Mouse (Mus musculus): Measurements from ENCODE around the gene Kdm5b. TPM values are rescaled to one million over a fixed set of nuclear protein-coding genes. Genes with fewer than 3 reads are reported as not detected.

Kdm5b gene
- polyA plus RNA-seq, 1 experiment from 2014 or later: 32.9 TPM

DNA sequence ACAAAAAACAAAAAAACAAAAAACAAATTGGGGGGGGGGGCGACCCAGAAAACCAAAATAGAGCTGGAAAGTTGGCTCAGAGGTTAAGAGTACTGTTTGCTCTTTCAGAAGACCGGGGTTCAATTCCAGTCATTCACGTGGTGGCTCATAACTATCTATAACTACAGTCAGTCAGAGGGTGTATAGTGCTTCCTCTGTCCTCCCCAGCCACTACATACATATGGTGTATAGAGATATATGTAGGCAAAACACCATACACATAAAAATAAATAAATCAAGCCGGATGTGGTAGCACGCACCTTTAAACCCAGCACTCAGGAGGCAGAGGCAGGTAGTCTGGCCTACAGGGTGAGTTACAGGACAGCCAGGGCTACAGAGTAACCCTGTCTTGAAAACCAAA lies 54.6 kb downstream of the Kdm5b start:
- 77% methylated on average over 5 of the region's 5 CpGs for WGBS

DNA sequence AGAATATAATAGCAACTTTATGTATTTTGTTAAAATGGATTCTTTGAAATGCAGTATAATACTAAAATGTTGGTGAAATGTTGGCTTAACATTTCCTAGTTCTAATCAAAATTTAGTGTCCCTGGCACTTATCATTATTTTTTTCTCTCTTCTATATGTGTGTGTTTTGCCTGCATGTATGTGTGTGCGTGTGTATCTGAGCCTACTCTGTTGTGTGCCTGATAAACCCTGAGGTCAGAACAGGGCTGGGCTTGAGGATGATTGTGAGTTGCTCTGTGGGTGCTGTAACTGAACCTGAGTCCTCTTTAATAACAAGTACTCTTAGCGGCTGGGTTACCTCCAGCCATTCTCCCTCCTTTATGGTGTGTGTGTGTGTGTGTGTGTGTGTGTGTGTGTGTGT lies 55.0 kb downstream of the Kdm5b start:
- ATAC-seq (replicated peaks; ENCODE audit: low FRiP score) (peak; percentile 96), DNase-seq (ENCODE audit: low spot score) (no peak)
- H3K4me3 ChIP-seq (ENCODE audit: low read depth, low read length): no peak overlapping the region
- H3K27ac ChIP-seq (ENCODE audit: low read depth, low read length): no peak overlapping the region
- peaks cover 30% of the 10 kb centered on the region for H3K36me3 ChIP-seq (ENCODE audit: control insufficient read depth, insufficient read depth, low read length)
- H3K27me3 ChIP-seq (replicated peaks; ENCODE audit: control insufficient read depth, insufficient read depth, low read length): no peaks in the 10 kb centered on the region
- H3K9ac ChIP-seq (ENCODE audit: low read depth, low read length): no peak overlapping the region
- WGBS: 68% methylated on average over 2 of the region's 2 CpGs
- no peak overlapping the region for H3K4me2 ChIP-seq
- peaks cover 3% of the 10 kb centered on the region; the same call in 1 of the 2 replicates for H3K4me1 ChIP-seq (replicated peaks; ENCODE audit: control insufficient read depth, insufficient read depth, low read length)
- no peaks in the 10 kb centered on the region for H3K9me3 ChIP-seq (ENCODE audit: control insufficient read depth, low read length)

More for the DNA sequence above, 54.6 kb downstream of the Kdm5b start:
- H3K9ac ChIP-seq (ENCODE audit: low read depth, low read length): no peak overlapping the region
- no peaks in the 10 kb centered on the region for H3K27me3 ChIP-seq (replicated peaks; ENCODE audit: control insufficient read depth, insufficient read depth, low read length)
- peak; percentile 60; the same call in 1 of the 2 replicates for ATAC-seq (replicated peaks; ENCODE audit: low FRiP score)
- H3K4me2 ChIP-seq: no peak overlapping the region
- DNase-seq (ENCODE audit: low spot score): no peak
- no peak overlapping the region for H3K4me3 ChIP-seq (ENCODE audit: low read depth, low read length)
- H3K36me3 ChIP-seq (ENCODE audit: control insufficient read depth, insufficient read depth, low read length): peaks cover 26% of the 10 kb centered on the region
- H3K27ac ChIP-seq (ENCODE audit: low read depth, low read length): no peak overlapping the region
- H3K4me1 ChIP-seq (replicated peaks; ENCODE audit: control insufficient read depth, insufficient read depth, low read length): peaks cover 3% of the 10 kb centered on the region; the same call in 1 of the 2 replicates
- no peaks in the 10 kb centered on the region for H3K9me3 ChIP-seq (ENCODE audit: control insufficient read depth, low read length)

DNA sequence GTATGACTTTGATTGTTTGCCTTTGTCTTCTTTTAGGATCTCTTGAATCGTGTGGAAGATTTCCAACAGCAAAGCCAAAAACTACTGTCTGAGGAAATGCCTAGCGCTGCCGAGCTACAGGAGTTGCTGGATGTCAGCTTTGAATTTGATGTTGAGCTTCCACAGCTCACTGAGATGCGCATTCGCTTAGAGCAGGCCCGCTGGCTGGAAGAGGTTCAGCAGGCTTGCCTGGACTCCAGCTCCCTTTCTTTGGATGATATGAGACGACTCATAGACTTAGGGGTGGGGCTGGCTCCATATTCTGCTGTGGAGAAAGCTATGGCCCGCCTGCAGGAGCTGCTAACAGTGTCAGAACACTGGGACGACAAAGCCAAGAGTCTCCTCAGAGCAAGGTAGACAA lies 57.7 kb downstream of the Kdm5b start:
- no peak overlapping the region for H3K9ac ChIP-seq (ENCODE audit: low read depth, low read length)
- no peak overlapping the region for H3K4me3 ChIP-seq (ENCODE audit: low read depth, low read length)
- no peaks in the 10 kb centered on the region for H3K27me3 ChIP-seq (replicated peaks; ENCODE audit: control insufficient read depth, insufficient read depth, low read length)
- H3K4me1 ChIP-seq (replicated peaks; ENCODE audit: control insufficient read depth, insufficient read depth, low read length): peaks cover 3% of the 10 kb centered on the region; the same call in 1 of the 2 replicates
- peaks cover 33% of the 10 kb centered on the region for H3K36me3 ChIP-seq (ENCODE audit: control insufficient read depth, insufficient read depth, low read length)
- H3K27ac ChIP-seq (ENCODE audit: low read depth, low read length): no peak overlapping the region
- ATAC-seq (replicated peaks; ENCODE audit: low FRiP score) (no peak), DNase-seq (ENCODE audit: low spot score) (no peak)
- H3K4me2 ChIP-seq: no peak overlapping the region
- no peaks in the 10 kb centered on the region for H3K9me3 ChIP-seq (ENCODE audit: control insufficient read depth, low read length)
- WGBS: 84% methylated on average over 9 of the region's 9 CpGs

DNA sequence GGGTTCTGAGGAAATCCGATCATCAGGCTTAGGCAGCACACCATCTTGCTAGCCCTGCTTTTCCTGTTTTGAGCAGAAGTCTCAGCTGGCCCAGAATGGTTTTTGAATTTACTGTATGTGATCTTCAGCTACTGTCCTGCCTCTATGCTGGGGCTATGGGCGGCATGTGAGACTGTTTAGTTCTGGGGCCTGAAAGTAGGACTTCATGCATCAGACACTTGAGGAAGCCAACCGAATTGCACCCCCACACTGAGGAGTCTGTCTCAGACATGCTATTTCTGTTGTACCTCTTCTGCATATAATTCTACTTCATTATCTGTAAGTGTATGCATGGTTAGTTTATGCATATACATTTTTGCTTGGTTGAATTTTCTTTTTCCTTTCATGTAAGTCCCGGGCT lies 65.4 kb downstream of the Kdm5b start:
- no peak overlapping the region for H3K4me3 ChIP-seq (ENCODE audit: low read depth, low read length)
- H3K9ac ChIP-seq (ENCODE audit: low read depth, low read length): no peak overlapping the region
- 93% methylated on average over 4 of the region's 4 CpGs for WGBS
- H3K4me2 ChIP-seq: no peak overlapping the region
- DNase-seq (ENCODE audit: low spot score) (no peak), ATAC-seq (replicated peaks; ENCODE audit: low FRiP score) (no peak)
- peaks cover 26% of the 10 kb centered on the region for H3K36me3 ChIP-seq (ENCODE audit: control insufficient read depth, insufficient read depth, low read length)
- no peaks in the 10 kb centered on the region for H3K27me3 ChIP-seq (replicated peaks; ENCODE audit: control insufficient read depth, insufficient read depth, low read length)
- H3K27ac ChIP-seq (ENCODE audit: low read depth, low read length): no peak overlapping the region
- H3K4me1 ChIP-seq (replicated peaks; ENCODE audit: control insufficient read depth, insufficient read depth, low read length): 0 out of 2 replicates have a peak, but pooled peaks cover 3% of the 10 kb centered on the region
- H3K9me3 ChIP-seq (ENCODE audit: control insufficient read depth, low read length): no peaks in the 10 kb centered on the region

DNA sequence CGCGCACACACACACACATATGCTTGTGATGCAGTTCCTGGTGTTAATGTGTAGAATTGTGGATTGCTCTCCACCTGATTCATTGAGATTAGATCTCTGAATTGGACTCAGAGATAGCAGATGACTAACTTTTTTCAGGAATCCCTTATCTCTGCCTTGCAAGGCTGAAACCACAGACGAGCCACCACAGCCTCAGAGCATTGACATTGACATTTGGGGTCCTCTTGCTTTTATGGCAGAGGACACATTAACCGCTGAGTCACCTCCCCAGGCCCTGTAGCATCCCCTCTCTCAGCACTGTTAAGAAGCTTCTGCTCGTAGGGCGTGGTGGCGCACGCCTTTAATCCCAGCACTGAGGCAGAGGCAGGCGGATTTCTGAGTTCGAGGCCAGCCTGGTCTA lies 69.5 kb downstream of the Kdm5b start:
- Histone ChIP-seq H3K4me2 (no peak overlapping the region), H3K27ac (ENCODE audit: low read depth, low read length) (0 out of 2 replicates have a peak overlapping the region, but pooled peaks have one; percentile 26), H3K9me3 (ENCODE audit: control insufficient read depth, low read length) (no peaks in the 10 kb centered on the region), H3K4me3 (ENCODE audit: low read depth, low read length) (no peak overlapping the region), H3K27me3 (replicated peaks; ENCODE audit: control insufficient read depth, insufficient read depth, low read length) (no peaks in the 10 kb centered on the region), H3K9ac (ENCODE audit: low read depth, low read length) (no peak overlapping the region), H3K36me3 (ENCODE audit: control insufficient read depth, insufficient read depth, low read length) (peaks cover 24% of the 10 kb centered on the region), H3K4me1 (replicated peaks; ENCODE audit: control insufficient read depth, insufficient read depth, low read length) (0 out of 2 replicates have a peak, but pooled peaks cover 3% of the 10 kb centered on the region)
- 75% methylated on average over 10 of the region's 10 CpGs for WGBS
- DNase-seq (ENCODE audit: low spot score) (no peak), ATAC-seq (replicated peaks; ENCODE audit: low FRiP score) (peak; percentile 62; the same call in 1 of the 2 replicates)

DNA sequence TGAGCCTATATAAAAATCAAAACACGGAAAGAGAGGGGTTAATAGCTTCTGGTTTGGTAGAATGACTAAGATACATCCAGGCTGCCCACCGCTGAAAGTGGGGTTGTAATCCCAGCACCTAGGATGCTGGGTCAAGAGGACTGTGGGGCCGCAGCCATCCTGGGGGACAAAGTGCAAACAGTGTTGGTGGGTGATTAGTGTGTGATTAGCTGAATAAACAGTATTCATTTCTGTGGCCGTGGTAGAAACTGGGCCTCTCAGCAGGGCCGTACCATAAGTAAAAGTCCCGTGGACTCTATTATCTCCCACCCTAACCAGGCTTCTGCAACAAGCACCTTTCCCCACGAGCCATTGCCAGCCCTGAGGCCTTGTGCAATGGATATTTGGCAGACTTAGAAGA lies 74.3 kb downstream of the Kdm5b start:
- H3K36me3 ChIP-seq (ENCODE audit: control insufficient read depth, insufficient read depth, low read length): peaks cover 9% of the 10 kb centered on the region; the same call in 1 of the 2 replicates
- DNase-seq (ENCODE audit: low spot score): no peak

DNA sequence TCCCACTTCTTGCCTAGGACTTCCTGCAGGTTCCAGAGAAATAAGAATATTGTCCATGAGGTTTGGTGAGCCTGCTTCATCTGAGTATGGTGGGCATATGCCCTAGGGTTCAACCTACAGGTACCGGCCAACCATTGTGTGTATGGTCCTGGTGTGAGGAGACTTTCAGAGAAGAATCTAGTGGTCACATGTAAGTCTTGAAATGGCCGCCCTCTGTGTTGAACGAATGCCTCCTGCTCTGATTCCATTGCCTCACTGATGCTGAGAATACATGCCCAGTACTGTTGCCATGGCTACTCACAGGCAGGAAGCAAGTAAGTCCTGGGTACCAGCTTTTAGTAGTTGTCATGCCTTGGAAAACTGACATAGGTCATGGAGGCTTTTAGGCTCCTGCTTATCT lies 76.3 kb downstream of the Kdm5b start:
- peak; percentile 39; the same call in 1 of the 2 replicates for ATAC-seq (replicated peaks; ENCODE audit: low FRiP score)
- H3K4me3 ChIP-seq (ENCODE audit: low read depth, low read length): no peak overlapping the region
- H3K36me3 ChIP-seq (ENCODE audit: control insufficient read depth, insufficient read depth, low read length): peaks cover 3% of the 10 kb centered on the region; the same call in 1 of the 2 replicates
- no peaks in the 10 kb centered on the region for H3K9me3 ChIP-seq (ENCODE audit: control insufficient read depth, low read length)
- H3K27ac ChIP-seq (ENCODE audit: low read depth, low read length): no peak overlapping the region
- no peak for DNase-seq (ENCODE audit: low spot score)
- H3K9ac ChIP-seq (ENCODE audit: low read depth, low read length): no peak overlapping the region
- no peaks in the 10 kb centered on the region; the same call in 1 of the 2 replicates for H3K4me1 ChIP-seq (replicated peaks; ENCODE audit: control insufficient read depth, insufficient read depth, low read length)
- no peak overlapping the region for H3K4me2 ChIP-seq
- H3K27me3 ChIP-seq (replicated peaks; ENCODE audit: control insufficient read depth, insufficient read depth, low read length): peaks cover 3% of the 10 kb centered on the region; the same call in 1 of the 2 replicates
- 80% methylated on average over 3 of the region's 3 CpGs for WGBS

More for the DNA sequence above, 74.3 kb downstream of the Kdm5b start:
- Histone ChIP-seq H3K27me3 (replicated peaks; ENCODE audit: control insufficient read depth, insufficient read depth, low read length) (no peaks in the 10 kb centered on the region), H3K9me3 (ENCODE audit: control insufficient read depth, low read length) (no peaks in the 10 kb centered on the region), H3K4me2 (no peak overlapping the region), H3K27ac (ENCODE audit: low read depth, low read length) (no peak overlapping the region), H3K4me3 (ENCODE audit: low read depth, low read length) (no peak overlapping the region), H3K9ac (ENCODE audit: low read depth, low read length) (no peak overlapping the region), H3K4me1 (replicated peaks; ENCODE audit: control insufficient read depth, insufficient read depth, low read length) (peaks cover 3% of the 10 kb centered on the region; the same call in 1 of the 2 replicates)
- 77% methylated on average over 7 of the region's 7 CpGs for WGBS
- no peak for ATAC-seq (replicated peaks; ENCODE audit: low FRiP score)

DNA sequence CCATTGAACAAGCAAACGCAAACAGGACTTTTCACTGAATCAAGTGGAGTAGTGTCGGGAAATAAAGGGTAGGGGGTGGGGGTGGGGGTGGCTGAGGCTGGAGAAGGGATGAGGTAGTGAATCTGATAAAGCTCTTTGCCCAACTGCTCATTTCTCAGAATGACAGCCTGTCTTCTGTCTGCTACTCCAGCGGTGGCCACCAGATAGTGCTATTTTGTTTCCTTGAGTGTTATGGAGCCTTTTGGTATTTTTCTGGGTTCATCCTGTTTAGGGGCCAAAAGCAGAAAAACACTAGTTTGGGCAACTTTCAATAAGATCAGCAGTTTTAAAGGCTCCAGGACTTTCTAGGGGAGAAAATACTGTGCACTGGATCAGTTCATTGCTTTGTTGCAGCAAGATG lies 76.7 kb downstream of the Kdm5b start:
- no peaks in the 10 kb centered on the region for H3K9me3 ChIP-seq (ENCODE audit: control insufficient read depth, low read length)
- ATAC-seq (replicated peaks; ENCODE audit: low FRiP score): no peak
- no peaks in the 10 kb centered on the region; the same call in 1 of the 2 replicates for H3K4me1 ChIP-seq (replicated peaks; ENCODE audit: control insufficient read depth, insufficient read depth, low read length)
- peaks cover 3% of the 10 kb centered on the region; the same call in 1 of the 2 replicates for H3K36me3 ChIP-seq (ENCODE audit: control insufficient read depth, insufficient read depth, low read length)
- no peak overlapping the region for H3K9ac ChIP-seq (ENCODE audit: low read depth, low read length)
- H3K27ac ChIP-seq (ENCODE audit: low read depth, low read length): no peak overlapping the region
- WGBS: 11% methylated on average over 3 of the region's 3 CpGs
- DNase-seq (ENCODE audit: low spot score): no peak
- H3K4me2 ChIP-seq: no peak overlapping the region
- peaks cover 3% of the 10 kb centered on the region; the same call in 1 of the 2 replicates for H3K27me3 ChIP-seq (replicated peaks; ENCODE audit: control insufficient read depth, insufficient read depth, low read length)
- H3K4me3 ChIP-seq (ENCODE audit: low read depth, low read length): no peak overlapping the region

DNA sequence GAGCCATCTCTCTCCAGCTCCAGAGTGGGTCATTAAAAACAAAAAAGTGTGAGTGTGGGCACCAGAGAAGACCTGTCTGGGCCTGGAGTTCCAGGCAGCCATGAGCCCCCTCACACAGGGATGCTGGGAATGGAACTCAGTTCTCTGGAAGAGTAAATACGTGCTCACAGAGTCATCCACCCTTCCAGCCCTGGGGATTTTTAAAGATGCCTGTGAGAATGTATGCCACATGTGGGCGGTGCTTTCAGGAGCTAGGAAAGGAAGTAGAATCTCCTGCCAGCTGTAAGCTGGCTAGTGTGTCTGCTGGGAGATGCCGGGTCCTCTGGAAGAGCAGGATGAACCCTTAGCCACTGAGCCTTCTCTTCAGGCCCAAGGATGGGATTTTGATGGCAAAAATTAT lies 78.1 kb downstream of the Kdm5b start:
- Histone ChIP-seq H3K4me1 (replicated peaks; ENCODE audit: control insufficient read depth, insufficient read depth, low read length) (no peaks in the 10 kb centered on the region; the same call in 1 of the 2 replicates), H3K9ac (ENCODE audit: low read depth, low read length) (no peak overlapping the region), H3K27me3 (replicated peaks; ENCODE audit: control insufficient read depth, insufficient read depth, low read length) (peaks cover 16% of the 10 kb centered on the region), H3K9me3 (ENCODE audit: control insufficient read depth, low read length) (no peaks in the 10 kb centered on the region), H3K36me3 (ENCODE audit: control insufficient read depth, insufficient read depth, low read length) (no peaks in the 10 kb centered on the region), H3K27ac (ENCODE audit: low read depth, low read length) (no peak overlapping the region), H3K4me2 (no peak overlapping the region), H3K4me3 (ENCODE audit: low read depth, low read length) (no peak overlapping the region)
- ATAC-seq (replicated peaks; ENCODE audit: low FRiP score) (no peak), DNase-seq (ENCODE audit: low spot score) (no peak)
- WGBS: 29% methylated on average over 3 of the region's 3 CpGs
